Mouse (Mus musculus) cerebellum, adult 2 months (tissue): ENCODE measurements at regions not wholly inside any gene's neighbourhood (a gene's known extent, or its start where the extent isn't known, plus 50 kb on each side); places are given as distances from the start of the nearest gene placed in this dataset.

Experiments used
- CTCF ChIP-seq: fragments of 200-500 bp; IDR thresholded peaks from 2 replicates; pipeline ENCODE4 v1.5.1; 2011; ENCODE audit warnings: low read depth, mild to moderate bottlenecking, control low read depth, low read length, moderate library complexity, borderline replicate concordance; ENCODE audit not compliant: insufficient read depth
- POLR2A ChIP-seq: fragments of 200-500 bp; IDR thresholded peaks from 2 replicates; pipeline ENCODE4 v1.6.1; 2011; ENCODE audit warnings: low read length, control low read depth, borderline replicate concordance; ENCODE audit not compliant: insufficient read depth

GRCm38 (mm10) chr3:80514026-80514425 lies 288.6 kb downstream of the Gria2 start:
- TF ChIP-seq CTCF (no peak), POLR2A (no peak)
